Comparison of ENCODE assay signal across 20 mouse cellular contexts in the genomic region with DNA sequence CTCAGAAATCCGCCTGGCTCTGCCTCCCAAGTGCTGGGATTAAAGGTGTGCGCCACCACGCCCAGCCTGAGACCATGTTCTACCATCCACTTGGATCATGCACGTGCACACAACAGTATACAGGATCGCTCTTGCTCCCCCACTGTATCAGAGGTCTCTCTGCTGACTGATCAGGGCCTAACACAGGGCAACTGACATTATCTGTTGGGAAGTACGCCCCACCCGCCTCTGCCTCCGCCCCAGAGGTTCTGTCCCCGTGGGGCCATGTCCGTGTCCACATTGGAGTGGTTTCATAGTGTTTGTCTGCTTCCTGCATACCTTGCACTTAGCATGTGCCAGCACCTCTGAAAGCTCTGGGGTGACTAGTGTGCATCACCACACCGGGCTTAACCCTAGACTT.
"Had no signal": no experiment of that assay in that cellular context is flagged by ENCODE, and none has a peak within 500 bp of the region (broad histone marks: within the 10 kb centered on the region; RNA-seq: fewer than 3 reads in every experiment).

No protein-coding gene starts in this region.

- H3K4me1 ChIP-seq: midbrain, embryonic 12.5 days; midbrain, embryonic 15.5 days; neural tube, embryonic 13.5 days; stomach, embryonic 15.5 days had no signal

- H3K27ac ChIP-seq: kidney, embryonic 15.5 days; left cerebral cortex, adult 2 months; lung, embryonic 15.5 days; midbrain, embryonic 12.5 days; midbrain, embryonic 15.5 days; neural tube, embryonic 13.5 days; stomach, embryonic 15.5 days had no signal

- H3K9ac ChIP-seq: kidney, embryonic 15.5 days; lung, embryonic 15.5 days; midbrain, embryonic 12.5 days; midbrain, embryonic 15.5 days; neural tube, embryonic 13.5 days; stomach, embryonic 15.5 days had no signal

- H3K4me2 ChIP-seq: kidney, embryonic 15.5 days; lung, embryonic 15.5 days; midbrain, embryonic 12.5 days; midbrain, embryonic 15.5 days; neural tube, embryonic 13.5 days; stomach, embryonic 15.5 days had no signal

- ATAC-seq: midbrain, embryonic 15.5 days had no signal

- DNase-seq: kidney, adult 11 months; kidney, adult 8-10 months; kidney, postnatal 10 days; kidney, postnatal 36 days; layer of hippocampus, postnatal 36 days; lung, adult 18-20 months; lung, postnatal 10 days; lung, postnatal 36 days; retina, postnatal 1 day; right cerebral cortex, postnatal 25 days; spleen, adult 18-20 months; thymus, adult 2 months; thymus, postnatal 14 days had no signal

- H3K27me3 ChIP-seq: kidney, embryonic 15.5 days; lung, embryonic 15.5 days; midbrain, embryonic 12.5 days; midbrain, embryonic 15.5 days; neural tube, embryonic 13.5 days; stomach, embryonic 15.5 days had no signal

- H3K4me3 ChIP-seq: kidney, embryonic 15.5 days; left cerebral cortex, adult 2 months; lung, embryonic 15.5 days; midbrain, embryonic 12.5 days; midbrain, embryonic 15.5 days; neural tube, embryonic 13.5 days; stomach, embryonic 15.5 days had no signal

- H3K9me3 ChIP-seq: kidney, embryonic 15.5 days; lung, embryonic 15.5 days; midbrain, embryonic 12.5 days; midbrain, embryonic 15.5 days; neural tube, embryonic 13.5 days; stomach, embryonic 15.5 days had no signal
